Mouse (Mus musculus): ENCODE measurements around the gene Xntrpc. TPM values are rescaled to one million over a fixed set of nuclear protein-coding genes. Genes with fewer than 3 reads are reported as not detected.
"Not testable (repeated sequence)": the region's sequence is repeated elsewhere in the genome, so short reads cannot be mapped to it uniquely, and the experiment has no call there.

The Xntrpc gene
- polyA plus RNA-seq (2015; fragmentation: Nextera tagmentation; extraction: Ambion mirVana) = 1.8 and 2.0 TPM in 2 replicates

GRCm38 (mm10) chr7:102065046-102065891 is at the start of gene Xntrpc, which contains the start of the genes Rnf121 and Xndc1:
Gene Xntrpc (plus strand): TSS chr7:102065713.
Gene Rnf121 (minus strand): TSS chr7:102065469.
Gene Xndc1 (plus strand): TSS chr7:102065511.
- WGBS = under 1% methylated on average over 56 of the region's 56 CpGs
- Histone ChIP-seq H3K36me3 (peaks cover 4% of the 10 kb centered on the region; the same call in 1 of the 2 replicates), H3K4me2 (replicated peaks) (peak within 1 kb of the TSS; percentile 68), H3K4me3 (replicated peaks) (peak within 1 kb of the TSS; percentile 78), H3K4me1 (peaks cover 18% of the 10 kb centered on the region), H3K27me3 (no peaks in the 10 kb centered on the region), H3K9ac (peak within 1 kb of the TSS; percentile 45), H3K27ac (replicated peaks) (peak within 1 kb of the TSS; percentile 88), H3K9me3 (replicated peaks) (no peaks in the 10 kb centered on the region)
- ATAC-seq (ENCODE audit: insufficient number of reproducible peaks, low FRiP score, low TSS enrichment, low read depth) = peak; percentile 99

- Histone ChIP-seq H3K27me3 (no peaks in the 10 kb centered on the region), H3K4me1 (no peaks in the 10 kb centered on the region), H3K4me2 (replicated peaks) (no peak overlapping the region), H3K36me3 (peaks cover 91% of the 10 kb centered on the region), H3K27ac (replicated peaks) (no peak overlapping the region; the same call in 1 of the 2 replicates), H3K4me3 (replicated peaks) (no peak overlapping the region), H3K9ac (no peak overlapping the region), H3K9me3 (replicated peaks) (no peaks in the 10 kb centered on the region)
- no peak for ATAC-seq (ENCODE audit: insufficient number of reproducible peaks, low FRiP score, low TSS enrichment, low read depth)
- 81% methylated on average over 4 of the region's 4 CpGs for WGBS
These were observed 48.6 kb upstream of the Xntrpc start for GRCm38 (mm10) chr7:102016936-102017335.

- ATAC-seq (ENCODE audit: insufficient number of reproducible peaks, low FRiP score, low TSS enrichment, low read depth) = no peak
These were observed 48.1 kb upstream of the Xntrpc start for GRCm38 (mm10) chr7:102017452-102017851.

GRCm38 (mm10) chr7:102018034-102018433 is 47.5 kb upstream of the Xntrpc start:
- no peak overlapping the region for H3K4me3 ChIP-seq (replicated peaks)
- WGBS = 76% methylated on average over 7 of the region's 7 CpGs
- no peak overlapping the region for H3K9ac ChIP-seq
- H3K36me3 ChIP-seq = peaks cover 91% of the 10 kb centered on the region
- no peaks in the 10 kb centered on the region for H3K4me1 ChIP-seq
- H3K27me3 ChIP-seq = no peaks in the 10 kb centered on the region
- no peak overlapping the region for H3K27ac ChIP-seq (replicated peaks)
- H3K9me3 ChIP-seq (replicated peaks) = no peaks in the 10 kb centered on the region
- no peak for ATAC-seq (ENCODE audit: insufficient number of reproducible peaks, low FRiP score, low TSS enrichment, low read depth)
- H3K4me2 ChIP-seq (replicated peaks) = no peak overlapping the region

More at GRCm38 (mm10) chr7:102017452-102017851, 48.1 kb upstream of the Xntrpc start:
- H3K27ac ChIP-seq (replicated peaks) = no peak overlapping the region
- H3K36me3 ChIP-seq = peaks cover 91% of the 10 kb centered on the region
- H3K27me3 ChIP-seq = no peaks in the 10 kb centered on the region
- H3K4me2 ChIP-seq (replicated peaks) = no peak overlapping the region
- no peak overlapping the region for H3K4me3 ChIP-seq (replicated peaks)
- no peak overlapping the region for H3K9ac ChIP-seq
- no peaks in the 10 kb centered on the region for H3K9me3 ChIP-seq (replicated peaks)
- H3K4me1 ChIP-seq = no peaks in the 10 kb centered on the region
- WGBS = 77% methylated on average over 5 of the region's 5 CpGs

- peaks cover 91% of the 10 kb centered on the region for H3K36me3 ChIP-seq
These were observed 46.9 kb upstream of the Xntrpc start, which contains the start of gene Il18bp for GRCm38 (mm10) chr7:102018590-102018989. Gene Il18bp (minus strand): TSS chr7:102018690.

GRCm38 (mm10) chr7:102019362-102019761 is 46.2 kb upstream of the Xntrpc start:
- H3K4me2 ChIP-seq (replicated peaks) = no peak overlapping the region
- ATAC-seq (ENCODE audit: insufficient number of reproducible peaks, low FRiP score, low TSS enrichment, low read depth) = no peak
- no peak overlapping the region for H3K9ac ChIP-seq
- no peaks in the 10 kb centered on the region for H3K9me3 ChIP-seq (replicated peaks)
- no peaks in the 10 kb centered on the region for H3K4me1 ChIP-seq
- 66% methylated on average over 3 of the region's 3 CpGs for WGBS
- H3K4me3 ChIP-seq (replicated peaks) = no peak overlapping the region
- H3K27me3 ChIP-seq = no peaks in the 10 kb centered on the region
- H3K27ac ChIP-seq (replicated peaks) = no peak overlapping the region
- peaks cover 88% of the 10 kb centered on the region for H3K36me3 ChIP-seq

More at GRCm38 (mm10) chr7:102018590-102018989, 46.9 kb upstream of the Xntrpc start, which contains the start of gene Il18bp:
- no peak within 1 kb of the TSS for H3K27ac ChIP-seq (replicated peaks)
- H3K9me3 ChIP-seq (replicated peaks) = no peaks in the 10 kb centered on the region
- no peak within 1 kb of the TSS for H3K4me3 ChIP-seq (replicated peaks)
- no peaks in the 10 kb centered on the region for H3K4me1 ChIP-seq
- no peak within 1 kb of the TSS for H3K9ac ChIP-seq
- WGBS = 79% methylated on average over 3 of the region's 3 CpGs
- H3K4me2 ChIP-seq (replicated peaks) = no peak within 1 kb of the TSS
- no peak for ATAC-seq (ENCODE audit: insufficient number of reproducible peaks, low FRiP score, low TSS enrichment, low read depth)
- H3K27me3 ChIP-seq = no peaks in the 10 kb centered on the region

GRCm38 (mm10) chr7:102020934-102021333 is 44.6 kb upstream of the Xntrpc start:
- not testable (repeated sequence) for ATAC-seq (ENCODE audit: insufficient number of reproducible peaks, low FRiP score, low TSS enrichment, low read depth); H3K9ac ChIP-seq; H3K4me3 ChIP-seq (replicated peaks); H3K4me1 ChIP-seq; H3K27ac ChIP-seq (replicated peaks); H3K9me3 ChIP-seq (replicated peaks); H3K27me3 ChIP-seq; H3K4me2 ChIP-seq (replicated peaks)
- peaks cover 84% of the 10 kb centered on the region for H3K36me3 ChIP-seq
- 92% methylated on average over 2 of the region's 2 CpGs for WGBS

GRCm38 (mm10) chr7:102023821-102024220 is 41.7 kb upstream of the Xntrpc start:
- no peak for ATAC-seq (ENCODE audit: insufficient number of reproducible peaks, low FRiP score, low TSS enrichment, low read depth)
- peaks cover 74% of the 10 kb centered on the region for H3K36me3 ChIP-seq
- H3K9ac ChIP-seq = no peak overlapping the region
- H3K4me3 ChIP-seq (replicated peaks) = no peak overlapping the region
- no peaks in the 10 kb centered on the region for H3K9me3 ChIP-seq (replicated peaks)
- H3K27ac ChIP-seq (replicated peaks) = no peak overlapping the region
- H3K4me1 ChIP-seq = no peaks in the 10 kb centered on the region
- H3K4me2 ChIP-seq (replicated peaks) = no peak overlapping the region
- no peaks in the 10 kb centered on the region for H3K27me3 ChIP-seq
- 94% methylated on average over 9 of the region's 9 CpGs for WGBS

- peaks cover 71% of the 10 kb centered on the region for H3K36me3 ChIP-seq
- no peak for ATAC-seq (ENCODE audit: insufficient number of reproducible peaks, low FRiP score, low TSS enrichment, low read depth)
- no peaks in the 10 kb centered on the region for H3K27me3 ChIP-seq
- WGBS = 63% methylated on average over 2 of the region's 2 CpGs
- H3K9me3 ChIP-seq (replicated peaks) = no peaks in the 10 kb centered on the region
- no peak overlapping the region for H3K9ac ChIP-seq
- no peak overlapping the region for H3K4me3 ChIP-seq (replicated peaks)
- H3K4me2 ChIP-seq (replicated peaks) = no peak overlapping the region
- no peaks in the 10 kb centered on the region for H3K4me1 ChIP-seq
- no peak overlapping the region for H3K27ac ChIP-seq (replicated peaks)
These were observed 40.1 kb upstream of the Xntrpc start for GRCm38 (mm10) chr7:102025187-102026119.

- no peak for ATAC-seq (ENCODE audit: insufficient number of reproducible peaks, low FRiP score, low TSS enrichment, low read depth)
- no peak overlapping the region for H3K4me3 ChIP-seq (replicated peaks)
- no peaks in the 10 kb centered on the region for H3K4me1 ChIP-seq
- WGBS = 94% methylated on average over 1 of the region's 1 CpGs
- no peaks in the 10 kb centered on the region for H3K9me3 ChIP-seq (replicated peaks)
- no peak overlapping the region for H3K4me2 ChIP-seq (replicated peaks)
- peaks cover 87% of the 10 kb centered on the region for H3K36me3 ChIP-seq
- no peaks in the 10 kb centered on the region for H3K27me3 ChIP-seq
- no peak overlapping the region for H3K27ac ChIP-seq (replicated peaks)
- no peak overlapping the region for H3K9ac ChIP-seq
These were observed 30.6 kb upstream of the Xntrpc start for GRCm38 (mm10) chr7:102034904-102035303.

GRCm38 (mm10) chr7:102035534-102035933 is 30.0 kb upstream of the Xntrpc start:
- Histone ChIP-seq H3K27ac (replicated peaks) (no peak overlapping the region), H3K4me1 (no peaks in the 10 kb centered on the region)

More at GRCm38 (mm10) chr7:102035534-102035933, 30.0 kb upstream of the Xntrpc start:
- 86% methylated on average over 2 of the region's 2 CpGs for WGBS
- no peak overlapping the region for H3K4me3 ChIP-seq (replicated peaks)
- no peak overlapping the region for H3K4me2 ChIP-seq (replicated peaks)
- no peak for ATAC-seq (ENCODE audit: insufficient number of reproducible peaks, low FRiP score, low TSS enrichment, low read depth)
- no peaks in the 10 kb centered on the region for H3K9me3 ChIP-seq (replicated peaks)
- H3K27me3 ChIP-seq = no peaks in the 10 kb centered on the region
- no peak overlapping the region for H3K9ac ChIP-seq
- H3K36me3 ChIP-seq = peaks cover 86% of the 10 kb centered on the region

All from embryonic facial prominence, embryonic 15.5 days (tissue).